Mouse (Mus musculus) liver, postnatal 0 days (tissue): Measurements from ENCODE around the gene Efna3. TPM values are rescaled to one million over a fixed set of nuclear protein-coding genes. Genes with fewer than 3 reads are reported as not detected.

Source experiments
- ATAC-seq: fragments of 200-750 bp; cut with Nextera tagmentation; 2 replicates; pipeline ENCODE4 v1.8.0; 2017; ENCODE audit warnings: mild to moderate bottlenecking, moderate library complexity
- DNase-seq: peaks from one replicate; pipeline ENCODE4 v3.0.0-alpha.2; 2016
- H3K27ac ChIP-seq: fragments of 300-500 bp; sonication (generic); 2 replicates; pipeline ENCODE4 v1.5.1; 2014; ENCODE audit warnings: antibody characterized with exemption, moderate library complexity, mild to moderate bottlenecking, low read depth
- H3K27me3 ChIP-seq: fragments of 300-500 bp; sonication (generic); 2 replicates; pipeline ENCODE4 v1.6.1; 2014; ENCODE audit warnings: low read length, control low read depth, mixed read lengths; ENCODE audit not compliant: insufficient read depth
- H3K36me3 ChIP-seq: fragments of 300-500 bp; sonication (generic); replicated peaks from 2 replicates; pipeline ENCODE4 v1.6.1; 2014; ENCODE audit warnings: mild to moderate bottlenecking, control low read depth, low read length, moderate library complexity, mixed read lengths; ENCODE audit not compliant: insufficient read depth
- H3K4me1 ChIP-seq: fragments of 300-500 bp; sonication (generic); 2 replicates; pipeline ENCODE4 v1.6.1; 2014; ENCODE audit warnings: antibody characterized with exemption, mild to moderate bottlenecking, control low read depth; ENCODE audit not compliant: insufficient read depth
- H3K4me2 ChIP-seq: fragments of 300-500 bp; sonication (generic); 2 replicates; pipeline ENCODE4 v1.6.1; 2014; ENCODE audit warnings: low read depth, mild to moderate bottlenecking, low read length, moderate library complexity, mixed read lengths
- H3K4me3 ChIP-seq: fragments of 300-500 bp; sonication (generic); 2 replicates; pipeline ENCODE4 v1.5.1; 2014; ENCODE audit warnings: low read depth, low read length
- H3K9ac ChIP-seq: fragments of 300-500 bp; sonication (generic); replicated peaks from 2 replicates; pipeline ENCODE4 v1.6.1; 2014; ENCODE audit warnings: mild to moderate bottlenecking, moderate library complexity
- H3K9me3 ChIP-seq: fragments of 300-500 bp; sonication (generic); 2 replicates; pipeline ENCODE4 v1.6.1; 2016; ENCODE audit warnings: mild to moderate bottlenecking, control low read depth, low read length, mixed read lengths
- CTCF ChIP-seq: sonication (generic); IDR thresholded peaks from 2 replicates; pipeline ENCODE4 v1.5.1; 2016; ENCODE audit warnings: antibody characterized with exemption, low read depth
- EP300 ChIP-seq: IDR thresholded peaks from 2 replicates; pipeline ENCODE4 v1.6.1; 2016; ENCODE audit warnings: antibody characterized with exemption, low read depth, mild to moderate bottlenecking
- WGBS: fragments of 180-500 bp; shearing (Covaris S2); extraction: QIAGEN DNeasy Blood & Tissue Kit; methylation state at CpG from one replicate; pipeline ENCODE4 v1.1.7; 2014; ENCODE audit not compliant: insufficient replicate concordance; 5-methylcytosine and 5-hydroxymethylcytosine counted together
- polyA plus RNA-seq: library from polyadenylated mRNA; unstranded; fragments of >200 nt; fragmentation: Nextera tagmentation; extraction: Ambion mirVana; gene quantifications from 2 replicates; pipeline ENCODE4 v1.2.1, GENCODE M21; 2015

The Efna3 gene
- polyA plus RNA-seq, 1 experiment from 2014 or later, result not detected

DNA sequence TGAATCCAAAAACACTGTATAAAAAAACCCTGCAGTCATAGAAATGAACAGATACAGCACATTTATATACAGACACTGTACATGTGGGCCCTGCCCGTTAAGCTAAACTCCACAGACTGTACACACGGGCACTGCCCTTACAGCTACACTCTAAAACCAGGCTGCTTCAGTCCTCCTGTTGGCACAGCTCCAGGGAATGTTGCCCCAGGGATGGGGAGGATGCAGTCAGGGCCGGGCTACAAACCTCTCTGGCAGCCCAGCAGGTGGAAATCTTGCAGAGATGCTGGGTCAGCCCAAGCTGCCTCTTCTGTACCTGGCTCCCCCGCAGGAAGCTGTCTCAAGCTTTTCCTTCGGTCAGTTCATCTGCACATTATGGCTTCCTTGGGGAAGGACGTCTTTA is 51.0 kb downstream of the Efna3 start:
- no peak for TF ChIP-seq EP300
- no peak for TF ChIP-seq CTCF
- no peak overlapping the region for H3K4me2 ChIP-seq
- peaks cover 26% of the 10 kb centered on the region for H3K36me3 ChIP-seq
- no peak overlapping the region for H3K27ac ChIP-seq
- no peaks in the 10 kb centered on the region for H3K27me3 ChIP-seq
- 69% methylated on average over 6 of the region's 6 CpGs for WGBS
- no peak overlapping the region for H3K4me3 ChIP-seq
- H3K9ac ChIP-seq, result no peak overlapping the region
- no peaks in the 10 kb centered on the region for H3K9me3 ChIP-seq
- DNase-seq (no peak), ATAC-seq (no peak)
- peaks cover 24% of the 10 kb centered on the region for H3K4me1 ChIP-seq

DNA sequence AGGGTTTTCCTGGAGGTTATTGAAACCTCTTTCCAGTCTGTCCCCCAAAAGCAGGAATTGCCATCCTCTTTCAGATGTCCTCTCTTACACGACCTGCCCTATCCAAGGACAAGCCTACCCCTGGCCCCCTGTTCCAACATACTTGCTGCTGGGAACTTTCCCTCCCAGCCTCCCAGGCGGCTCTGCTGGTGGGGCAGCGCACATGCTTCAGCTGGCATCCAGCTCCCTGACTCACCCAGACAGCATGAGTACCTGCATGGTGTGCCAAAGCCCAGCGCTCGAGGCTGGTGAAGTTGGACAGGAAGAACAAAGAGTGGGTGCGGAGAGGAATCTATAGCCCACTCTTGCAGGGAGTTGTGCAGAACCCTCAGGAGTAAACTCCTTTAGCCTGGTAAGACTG is 51.9 kb downstream of the Efna3 start:
- no peak for TF ChIP-seq CTCF
- no peak for TF ChIP-seq EP300
- DNase-seq, result no peak

DNA sequence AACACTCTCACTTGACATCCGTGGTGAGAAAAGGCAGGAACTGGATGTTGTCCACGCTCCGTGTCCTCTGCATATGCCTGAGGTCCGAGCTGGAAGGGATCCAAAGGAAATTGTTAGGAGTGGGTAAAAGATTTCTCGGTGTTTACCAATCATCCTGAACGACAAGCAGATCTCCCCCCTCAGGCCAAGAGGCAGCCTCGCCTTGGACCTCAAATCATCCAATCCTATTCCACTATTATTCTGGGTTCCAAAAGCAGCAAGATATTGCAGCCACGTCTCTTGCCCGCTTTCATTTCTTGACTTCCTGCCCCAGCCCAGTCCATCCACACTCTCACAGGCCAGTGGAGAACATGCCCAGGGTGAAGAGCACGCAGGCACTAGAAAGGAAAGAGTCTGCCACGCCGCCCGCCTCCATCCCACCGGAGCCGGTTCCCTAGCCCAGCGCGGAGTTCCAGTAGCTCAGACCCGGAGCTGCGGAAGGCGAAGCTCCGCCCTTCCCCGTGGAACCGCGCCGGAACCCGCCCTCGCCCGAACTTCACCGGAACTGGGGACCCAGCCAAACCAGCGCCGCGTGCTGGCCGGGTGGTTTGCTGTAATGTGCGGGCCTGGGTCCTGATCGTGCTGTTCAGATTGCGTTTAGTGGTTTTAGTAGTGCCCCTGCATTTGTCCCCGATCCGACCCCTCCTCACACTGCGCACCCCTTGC is 52.6 kb downstream of the Efna3 start, which contains the start of gene Slc50a1:
Gene Slc50a1, minus strand, starts transcription at position 520 of the 705 bp plus-strand sequence.
- Histone ChIP-seq H3K9ac (peak within 1 kb of the TSS; percentile 65), H3K27ac (peak within 1 kb of the TSS; percentile 69; the same call in 1 of the 2 replicates), H3K36me3 (peaks cover 18% of the 10 kb centered on the region), H3K4me2 (peak within 1 kb of the TSS; percentile 75), H3K4me3 (peak within 1 kb of the TSS; percentile 67), H3K27me3 (no peaks in the 10 kb centered on the region), H3K9me3 (no peaks in the 10 kb centered on the region), H3K4me1 (peaks cover 20% of the 10 kb centered on the region)
- WGBS, result 2% methylated on average over 37 of the region's 39 CpGs
- DNase-seq (peak; percentile 84), ATAC-seq (peak; percentile 60)
- TF ChIP-seq EP300 (no peak; the same call in 1 of the 2 replicates), CTCF (peak; percentile 57)

More for the DNA sequence above, 51.9 kb downstream of the Efna3 start:
- H3K9ac ChIP-seq, result no peak overlapping the region
- peak overlapping the region; percentile 75 for H3K4me2 ChIP-seq
- WGBS, result 70% methylated on average over 6 of the region's 6 CpGs
- peaks cover 20% of the 10 kb centered on the region for H3K4me1 ChIP-seq
- H3K4me3 ChIP-seq, result peak overlapping the region; percentile 67
- H3K27me3 ChIP-seq, result no peaks in the 10 kb centered on the region
- ATAC-seq, result no peak
- H3K27ac ChIP-seq, result peak overlapping the region; percentile 69; the same call in 1 of the 2 replicates
- H3K36me3 ChIP-seq, result peaks cover 23% of the 10 kb centered on the region
- no peaks in the 10 kb centered on the region for H3K9me3 ChIP-seq

DNA sequence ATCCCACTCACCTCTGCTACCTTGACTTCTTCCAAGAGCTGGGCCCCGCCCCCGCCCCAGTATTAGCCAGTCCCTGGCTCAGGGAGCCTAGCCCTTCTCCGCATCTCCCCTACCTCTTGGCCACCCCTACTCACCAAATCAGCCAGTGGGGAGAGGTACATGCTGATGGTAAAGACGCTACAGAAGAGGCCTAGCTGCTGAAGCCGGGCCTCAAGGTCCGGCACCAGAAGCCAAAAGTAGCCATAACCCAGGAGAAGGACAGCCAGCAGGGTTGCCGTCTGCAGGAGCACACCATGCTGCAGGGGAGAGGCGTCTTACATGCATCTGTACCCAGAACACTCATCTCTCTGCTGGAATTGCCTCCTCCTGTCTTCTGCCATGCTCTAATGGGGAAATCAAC is 53.8 kb downstream of the Efna3 start:
- no peaks in the 10 kb centered on the region for H3K27me3 ChIP-seq
- H3K4me2 ChIP-seq, result peak overlapping the region; percentile 75; the same call in 1 of the 2 replicates
- no peak overlapping the region for H3K27ac ChIP-seq
- no peak for DNase-seq
- 78% methylated on average over 8 of the region's 8 CpGs for WGBS
- H3K36me3 ChIP-seq, result peaks cover 18% of the 10 kb centered on the region
- ATAC-seq, result no peak
- H3K4me3 ChIP-seq, result no peak overlapping the region
- H3K9me3 ChIP-seq, result no peaks in the 10 kb centered on the region
- H3K4me1 ChIP-seq, result peaks cover 20% of the 10 kb centered on the region
- no peak overlapping the region for H3K9ac ChIP-seq
- TF ChIP-seq CTCF (no peak), EP300 (no peak)

DNA sequence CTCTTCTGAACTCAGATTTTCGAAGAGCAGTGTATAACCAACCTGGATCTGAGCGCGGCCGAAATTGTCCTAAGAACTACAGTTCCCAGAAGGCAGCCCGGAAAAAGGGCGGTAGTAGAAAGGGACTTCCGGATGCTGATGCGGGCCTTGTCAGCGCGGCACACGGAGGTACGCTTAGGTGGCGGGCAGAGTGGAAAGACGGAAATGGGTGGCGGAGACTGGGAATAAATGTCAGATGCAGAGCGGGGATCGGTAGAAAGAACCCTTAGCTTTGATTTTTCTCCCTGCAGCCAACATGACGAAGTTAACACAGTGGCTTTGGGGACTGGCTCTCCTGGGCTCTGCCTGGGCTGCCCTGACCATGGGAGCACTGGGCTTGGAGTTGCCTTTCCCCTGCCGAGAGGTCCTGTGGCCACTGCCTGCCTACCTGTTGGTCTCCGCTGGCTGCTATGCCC is 56.3 kb downstream of the Efna3 start:
- Histone ChIP-seq H3K9me3 (no peaks in the 10 kb centered on the region), H3K4me2 (peak overlapping the region; percentile 91), H3K27me3 (no peaks in the 10 kb centered on the region), H3K36me3 (peaks cover 4% of the 10 kb centered on the region; the same call in 1 of the 2 replicates), H3K4me3 (peak overlapping the region; percentile 72), H3K4me1 (peaks cover 20% of the 10 kb centered on the region), H3K9ac (peak overlapping the region; percentile 86), H3K27ac (0 out of 2 replicates have a peak overlapping the region, but pooled peaks have one; percentile 30)
- 0% methylated on average over 20 of the region's 20 CpGs for WGBS
- ATAC-seq, result peak; percentile 86
- peak; percentile 79 for DNase-seq
- TF ChIP-seq CTCF (no peak), EP300 (0 out of 2 replicates have a peak, but pooled peaks have one; percentile 22)

Other genes with a start within 250 kb of the Efna3 start
- 2.4 and 2.5 TPM in 2 replicates for gene Rusc1, start 229.7 kb downstream of the Efna3 start, polyA plus RNA-seq
- not detected in 2 replicates for gene Gm43738, start 221.9 kb downstream of the Efna3 start, polyA plus RNA-seq
- 75.8 and 82.2 TPM in 2 replicates for gene Fdps, start 221.0 kb downstream of the Efna3 start, polyA plus RNA-seq
- gene Pklr, start 186.8 kb downstream of the Efna3 start, polyA plus RNA-seq, result 18.6 and 27.8 TPM in 2 replicates
- 0.19 and 0.49 TPM in 2 replicates for gene Hcn3, start 162.8 kb downstream of the Efna3 start, polyA plus RNA-seq
- 5.0 and 5.7 TPM in 2 replicates for gene Clk2, start 158.2 kb downstream of the Efna3 start, polyA plus RNA-seq
- gene Scamp3, start 145.5 kb downstream of the Efna3 start, polyA plus RNA-seq, result 50.1 and 52.2 TPM in 2 replicates
- gene Fam189b, start 139.8 kb downstream of the Efna3 start, polyA plus RNA-seq, result 1.4 and 2.1 TPM in 2 replicates
- gene Gba, start 120.0 kb downstream of the Efna3 start, polyA plus RNA-seq, result 25.8 and 26.3 TPM in 2 replicates
- 1.3 and 1.8 TPM in 2 replicates for gene Thbs3, start 107.8 kb downstream of the Efna3 start, polyA plus RNA-seq
- 105 and 111 TPM in 2 replicates for gene Mtx1, start 95.9 kb downstream of the Efna3 start, polyA plus RNA-seq
- 0.40 and 0.56 TPM in 2 replicates for gene Muc1, start 93.9 kb downstream of the Efna3 start, polyA plus RNA-seq
- 141 TPM in 2 replicates for gene Krtcap2, start 77.0 kb downstream of the Efna3 start, polyA plus RNA-seq
- gene Trim46, start 76.7 kb downstream of the Efna3 start, polyA plus RNA-seq, result 0.06 and 0.21 TPM in 2 replicates
- gene Dpm3, start 63.6 kb downstream of the Efna3 start, polyA plus RNA-seq, result 63.2 and 73.2 TPM in 2 replicates
- 18.3 and 19.6 TPM in 2 replicates for gene Slc50a1, start 52.4 kb downstream of the Efna3 start, polyA plus RNA-seq
- gene Efna1, start 41.8 kb downstream of the Efna3 start, polyA plus RNA-seq, result 22.1 and 27.8 TPM in 2 replicates
- 0.36 and 0.56 TPM in 2 replicates for gene Efna4, start 15.1 kb upstream of the Efna3 start, polyA plus RNA-seq
- gene Adam15, start 27.0 kb upstream of the Efna3 start, polyA plus RNA-seq, result 9.1 and 9.2 TPM in 2 replicates
- gene Dcst2, start 39.0 kb upstream of the Efna3 start, polyA plus RNA-seq, result 0.05 TPM in 1 of 2 replicates, not detected in the other
- gene Dcst1, start 42.3 kb upstream of the Efna3 start, polyA plus RNA-seq, result 0.13 and 0.15 TPM in 2 replicates
- gene Zbtb7b, start 71.8 kb upstream of the Efna3 start, polyA plus RNA-seq, result 4.1 and 4.7 TPM in 2 replicates
- not detected in 2 replicates for gene Lenep, start 79.8 kb upstream of the Efna3 start, polyA plus RNA-seq
- 18.8 and 20.0 TPM in 2 replicates for gene Flad1, start 88.9 kb upstream of the Efna3 start, polyA plus RNA-seq
- 130 and 141 TPM in 2 replicates for gene Cks1b, start 95.4 kb upstream of the Efna3 start, polyA plus RNA-seq
- 23.8 and 24.7 TPM in 2 replicates for gene Shc1, start 95.5 kb upstream of the Efna3 start, polyA plus RNA-seq
- gene Pygo2, start 107.2 kb upstream of the Efna3 start, polyA plus RNA-seq, result 5.9 and 6.9 TPM in 2 replicates
- 9.4 and 9.8 TPM in 2 replicates for gene Pbxip1, start 113.7 kb upstream of the Efna3 start, polyA plus RNA-seq
- gene Pmvk, start 131.6 kb upstream of the Efna3 start, polyA plus RNA-seq, result 13.4 and 13.8 TPM in 2 replicates
- 0.04 TPM in 2 replicates for gene Kcnn3, start 197.2 kb upstream of the Efna3 start, polyA plus RNA-seq